Mouse (Mus musculus) inflammation-experienced regulatory T-cells, adult 16 weeks (primary cell): Measurements from ENCODE around the gene Tmem171. TPM values are rescaled to one million over a fixed set of nuclear protein-coding genes. Genes with fewer than 3 reads are reported as not detected.

Experiments
- polyA plus RNA-seq: library from polyadenylated mRNA; unstranded; fragments of 100-300 nt; shearing (Covaris generic); gene quantifications from one replicate; pipeline ENCODE4 v1.2.1, GENCODE M21; 2017

Tmem171 gene
- not detected for polyA plus RNA-seq

DNA sequence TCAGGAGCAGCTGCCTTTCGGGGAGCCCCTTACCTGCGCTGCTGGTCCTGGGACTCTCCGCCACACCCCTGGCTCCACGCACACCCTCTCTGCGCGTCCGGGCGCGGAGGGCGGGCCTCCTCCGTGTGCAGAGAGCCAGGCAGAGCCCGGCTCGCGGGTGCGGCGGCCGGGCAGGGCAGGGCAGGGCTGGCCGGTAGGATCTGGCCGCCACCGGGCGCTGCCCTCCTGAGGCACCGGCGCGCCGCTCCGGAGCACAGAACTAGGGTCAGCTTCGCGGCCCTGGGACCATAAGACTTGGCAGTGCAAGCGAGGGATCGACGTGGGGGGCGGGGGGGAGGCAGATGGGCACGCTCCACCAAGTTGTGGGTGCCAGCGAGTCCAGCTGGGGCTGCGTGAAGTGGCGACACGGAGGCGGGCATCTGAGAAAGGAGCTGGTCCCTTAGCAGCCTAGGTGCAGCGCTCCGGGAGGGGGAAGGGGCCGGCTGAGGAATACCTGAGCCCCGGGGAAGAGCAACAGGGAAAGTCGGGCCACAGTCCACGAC, at the start of gene Tmem171:
TSS of gene Tmem171 (minus strand) at position 62 of the 542 bp plus-strand sequence.

DNA sequence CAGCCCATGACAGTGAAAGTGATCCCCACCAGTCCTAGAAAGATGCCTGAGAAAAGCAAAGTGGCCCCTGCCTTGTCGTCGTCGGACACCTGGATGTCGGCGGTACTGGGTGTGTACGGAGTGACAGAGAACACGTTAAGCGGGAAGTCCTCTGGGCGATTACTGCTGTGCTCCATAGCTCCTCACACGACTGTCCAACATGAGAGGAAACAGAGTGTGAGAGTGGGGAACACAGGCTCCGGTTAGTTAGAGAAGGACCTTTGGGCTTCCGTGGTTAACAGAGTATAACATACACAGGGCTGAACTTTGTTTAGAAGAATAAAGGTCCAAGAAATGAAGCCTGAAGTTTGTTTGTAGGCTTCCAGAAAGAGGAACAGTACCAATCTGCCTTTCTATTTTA, 57.5 kb downstream of the Tmem171 start, which contains the start of gene Tmem174:
TSS of gene Tmem174 (minus strand) at position 266 of the 400 bp plus-strand sequence.

Other genes starting within 250 kb of the Tmem171 start
- gene Gm10320, start 202.8 kb downstream of the Tmem171 start, polyA plus RNA-seq: not detected
- not detected for gene Tmem174, start 57.4 kb downstream of the Tmem171 start, polyA plus RNA-seq
- gene Fcho2, start 120.6 kb upstream of the Tmem171 start, polyA plus RNA-seq: 56.5 TPM
- 60.4 TPM for gene Tnpo1, start 231.6 kb upstream of the Tmem171 start, polyA plus RNA-seq